Comparison of ENCODE assay signal across 22 mouse cellular contexts in the genomic region with DNA sequence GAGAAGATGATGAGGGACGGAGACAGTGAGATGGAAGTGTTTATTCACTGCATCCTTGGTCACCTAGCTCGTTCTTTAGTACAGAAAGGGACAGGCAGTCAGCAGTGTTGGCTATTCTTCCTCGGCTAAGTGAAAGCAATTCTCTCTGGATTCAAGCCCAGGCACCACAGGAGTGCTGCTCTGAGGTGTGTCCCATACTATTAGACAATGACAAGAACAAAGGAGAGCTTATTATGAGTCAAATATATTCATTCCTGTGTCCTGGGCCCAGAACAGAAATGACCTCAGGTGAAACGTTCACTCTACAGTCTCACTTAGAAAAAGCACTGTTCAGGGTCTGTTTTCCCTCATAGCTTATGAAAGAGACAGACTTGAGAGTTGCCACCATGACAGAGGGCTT.
"Had no signal": no experiment of that assay in that cellular context is flagged by ENCODE, and none has a peak within 500 bp of the region (broad histone marks: within the 10 kb centered on the region; RNA-seq: fewer than 3 reads in every experiment).

No protein-coding gene starts in this region.

- H3K4me2 ChIP-seq: limb, embryonic 12.5 days; limb, embryonic 15.5 days; liver, embryonic 12.5 days; liver, embryonic 15.5 days; lung, embryonic 15.5 days; midbrain, embryonic 13.5 days; neural tube, embryonic 12.5 days; neural tube, embryonic 15.5 days had no signal

- ATAC-seq: liver, embryonic 12.5 days; midbrain, embryonic 13.5 days had no signal

- H3K36me3 ChIP-seq: limb, embryonic 12.5 days; limb, embryonic 15.5 days; liver, embryonic 12.5 days; liver, embryonic 15.5 days; lung, embryonic 15.5 days; midbrain, embryonic 10.5 days; midbrain, embryonic 13.5 days; neural tube, embryonic 12.5 days; neural tube, embryonic 15.5 days had no signal

- H3K9ac ChIP-seq: limb, embryonic 12.5 days; limb, embryonic 15.5 days; liver, embryonic 12.5 days; liver, embryonic 15.5 days; lung, embryonic 15.5 days; midbrain, embryonic 13.5 days; neural tube, embryonic 12.5 days; neural tube, embryonic 15.5 days had no signal

- DNase-seq: kidney, adult 18-20 months; kidney, adult 9 months; kidney, postnatal 14 days; kidney, postnatal 4 days; left cerebral cortex, postnatal 4 days; lung, adult 18-20 months; lung, postnatal 10 days; lung, postnatal 36 days; right cerebral cortex, adult 18-20 months; right cerebral cortex, postnatal 25 days; thymus, adult 18-20 months; thymus, postnatal 36 days had no signal

- H3K27me3 ChIP-seq: limb, embryonic 12.5 days; limb, embryonic 15.5 days; liver, embryonic 12.5 days; liver, embryonic 15.5 days; lung, embryonic 15.5 days; midbrain, embryonic 13.5 days; neural tube, embryonic 12.5 days; neural tube, embryonic 15.5 days had no signal

- H3K27ac ChIP-seq: limb, embryonic 12.5 days; limb, embryonic 15.5 days; liver, embryonic 12.5 days; liver, embryonic 15.5 days; lung, embryonic 15.5 days; midbrain, embryonic 10.5 days; midbrain, embryonic 13.5 days; neural tube, embryonic 12.5 days; neural tube, embryonic 15.5 days had no signal

- H3K9me3 ChIP-seq: limb, embryonic 12.5 days; limb, embryonic 15.5 days; liver, embryonic 12.5 days; liver, embryonic 15.5 days; lung, embryonic 15.5 days; midbrain, embryonic 10.5 days; midbrain, embryonic 13.5 days; neural tube, embryonic 12.5 days; neural tube, embryonic 15.5 days had no signal

- H3K4me1 ChIP-seq: liver, embryonic 15.5 days; midbrain, embryonic 13.5 days had no signal

- H3K4me3 ChIP-seq: limb, embryonic 12.5 days; limb, embryonic 15.5 days; liver, embryonic 12.5 days; liver, embryonic 15.5 days; lung, embryonic 15.5 days; megakaryocyte, embryonic 14.5 days; midbrain, embryonic 10.5 days; midbrain, embryonic 13.5 days; neural tube, embryonic 12.5 days; neural tube, embryonic 15.5 days had no signal
